Mouse (Mus musculus) liver, embryonic 11.5 days (tissue): ENCODE measurements around the gene Olfr172. TPM values are rescaled to one million over a fixed set of nuclear protein-coding genes. Genes with fewer than 3 reads are reported as not detected.

Source experiments
- ATAC-seq: fragments of 200-750 bp; cut with Nextera tagmentation; replicated peaks from 2 replicates; pipeline ENCODE4 v1.8.0; 2017; ENCODE audit warnings: moderate number of reproducible peaks, mild to moderate bottlenecking, moderate TSS enrichment, moderate library complexity; ENCODE audit not compliant: low FRiP score
- DNase-seq: peaks from one replicate; pipeline ENCODE4 v3.0.0-alpha.2; 2017; ENCODE audit warnings: low spot score
- H3K27ac ChIP-seq: fragments of 300-500 bp; sonication (generic); 2 replicates; pipeline ENCODE4 v1.5.1; 2014; ENCODE audit warnings: mild to moderate bottlenecking, low read depth, low read length, control low read depth
- H3K27me3 ChIP-seq: fragments of 300-500 bp; sonication (generic); replicated peaks from 2 replicates; pipeline ENCODE4 v1.6.1; 2014; ENCODE audit warnings: low read length, mixed read lengths; ENCODE audit not compliant: control insufficient read depth, insufficient read depth
- H3K36me3 ChIP-seq: fragments of 300-500 bp; sonication (generic); 2 replicates; pipeline ENCODE4 v1.6.1; 2014; ENCODE audit warnings: mild to moderate bottlenecking, low read length, moderate library complexity, mixed read lengths; ENCODE audit not compliant: control insufficient read depth, insufficient read depth
- H3K4me1 ChIP-seq: fragments of 300-500 bp; sonication (generic); replicated peaks from 2 replicates; pipeline ENCODE4 v1.6.1; 2014; ENCODE audit warnings: low read length, mixed read lengths; ENCODE audit not compliant: control insufficient read depth, insufficient read depth
- H3K4me2 ChIP-seq: fragments of 300-500 bp; sonication (generic); 2 replicates; pipeline ENCODE4 v1.6.1; 2014; ENCODE audit warnings: mild to moderate bottlenecking, control low read depth, moderate library complexity
- H3K4me3 ChIP-seq: fragments of 300-500 bp; sonication (generic); 2 replicates; pipeline ENCODE4 v1.5.1; 2014; ENCODE audit warnings: low read depth, low read length, control low read depth
- H3K9ac ChIP-seq: fragments of 300-500 bp; sonication (generic); 2 replicates; pipeline ENCODE4 v1.6.1; 2014; ENCODE audit warnings: low read depth, low read length, control low read depth
- H3K9me3 ChIP-seq: fragments of 300-500 bp; sonication (generic); 2 replicates; pipeline ENCODE4 v1.6.1; 2016; ENCODE audit warnings: low read length, inconsistent platforms, mixed read lengths; ENCODE audit not compliant: control insufficient read depth
- WGBS: fragments of 180-500 bp; shearing (Covaris S2); extraction: QIAGEN DNeasy Blood & Tissue Kit; methylation state at CpG from one replicate; pipeline ENCODE4 v1.1.7; 2014; 5-methylcytosine and 5-hydroxymethylcytosine counted together
- polyA plus RNA-seq: library from polyadenylated mRNA; unstranded; fragments of >200 nt; fragmentation: Nextera tagmentation; extraction: Ambion mirVana; gene quantifications from 2 replicates; pipeline ENCODE4 v1.2.1, GENCODE M21; 2014

Gene Olfr172
- polyA plus RNA-seq, 1 experiment from 2014 or later, result not detected

DNA sequence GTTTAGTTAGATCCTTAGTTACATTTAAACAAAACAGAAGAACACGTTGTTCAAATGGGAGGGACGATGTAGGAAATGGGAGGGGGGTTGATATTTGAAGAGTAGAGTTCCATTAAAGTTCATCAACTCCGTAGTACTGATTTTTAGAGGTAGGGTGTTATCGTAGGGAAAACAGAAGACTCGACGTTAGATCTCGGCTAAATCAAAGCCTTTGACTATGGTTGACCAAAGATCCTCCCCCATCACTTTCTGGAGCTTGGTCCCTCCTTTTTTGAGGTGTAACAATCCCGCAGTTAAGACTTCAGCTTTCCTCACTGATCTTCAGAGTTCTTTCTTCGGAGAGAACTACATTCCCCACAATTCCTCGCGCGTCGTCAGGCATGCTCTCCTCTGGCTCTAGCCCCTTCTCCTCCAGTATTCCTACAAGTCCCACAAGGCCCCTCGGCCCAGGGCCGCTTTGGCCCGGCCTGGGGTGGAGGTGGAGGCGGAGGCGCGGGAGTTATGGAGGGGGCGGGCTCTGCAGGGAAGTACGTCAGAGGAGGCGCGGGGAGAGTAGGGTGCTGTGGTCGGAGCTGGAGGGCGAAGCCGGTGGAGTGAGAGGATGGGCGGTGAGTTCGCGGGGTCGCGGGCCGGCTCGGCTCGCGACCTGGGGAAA, 35.4 kb downstream of the Olfr172 start, which contains the start of gene Cldnd1:
Gene Cldnd1 (plus strand): TSS at position 434 of the 655 bp plus-strand sequence.
- Histone ChIP-seq H3K27ac (peak within 1 kb of the TSS; percentile 63; the same call in 1 of the 2 replicates), H3K9me3 (no peaks in the 10 kb centered on the region), H3K27me3 (no peaks in the 10 kb centered on the region), H3K36me3 (peaks cover 20% of the 10 kb centered on the region), H3K9ac (peak within 1 kb of the TSS; percentile 72), H3K4me2 (peak within 1 kb of the TSS; percentile 77), H3K4me3 (peak within 1 kb of the TSS; percentile 73), H3K4me1 (peaks cover 4% of the 10 kb centered on the region; the same call in 1 of the 2 replicates)
- WGBS, result 2% methylated on average over 33 of the region's 35 CpGs
- ATAC-seq (peak; percentile 100), DNase-seq (peak; percentile 96)

DNA sequence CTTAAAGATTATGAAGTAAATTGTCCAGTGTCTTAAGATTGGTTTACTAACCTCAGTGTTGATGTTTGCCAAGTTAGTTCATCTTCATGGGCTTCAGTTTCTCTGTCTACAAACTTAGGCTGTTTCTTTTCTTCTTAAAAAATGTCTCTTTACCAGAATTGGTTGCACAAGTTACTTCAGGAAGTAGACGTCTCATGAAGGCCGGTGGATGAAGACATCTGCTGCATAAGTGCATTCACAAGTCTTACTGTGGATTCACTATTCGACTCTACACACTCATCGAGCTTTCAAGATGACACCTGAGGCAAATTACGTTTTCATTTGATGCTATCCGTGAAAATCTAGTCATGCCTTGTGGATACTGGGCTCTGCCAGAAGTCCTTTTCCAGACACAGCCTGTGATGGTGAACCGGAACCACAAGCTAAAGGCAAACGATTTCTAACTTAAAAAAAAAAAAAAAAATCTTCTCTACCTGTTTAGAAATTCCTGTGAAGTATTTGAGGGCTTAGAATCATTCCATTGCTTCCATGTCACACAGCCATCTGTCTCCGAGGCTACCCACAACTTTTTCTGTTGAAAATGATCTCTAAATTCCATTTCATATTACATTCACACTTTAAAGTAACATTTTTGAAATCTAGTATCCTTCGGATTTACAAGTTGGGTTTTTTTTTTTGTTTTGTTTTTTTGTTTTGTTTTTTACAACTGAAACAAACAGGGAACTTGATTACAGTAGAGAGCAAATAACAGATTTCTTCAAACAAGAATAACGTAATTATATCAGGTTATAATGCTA, 36.1 kb downstream of the Olfr172 start:
- H3K4me3 ChIP-seq, result peak overlapping the region; percentile 73
- H3K9me3 ChIP-seq, result no peaks in the 10 kb centered on the region
- no peak for DNase-seq
- no peak overlapping the region for H3K9ac ChIP-seq
- H3K36me3 ChIP-seq, result peaks cover 17% of the 10 kb centered on the region
- 73% methylated on average over 11 of the region's 11 CpGs for WGBS
- H3K4me1 ChIP-seq, result peaks cover 4% of the 10 kb centered on the region; the same call in 1 of the 2 replicates
- peak overlapping the region; percentile 58 for H3K4me2 ChIP-seq
- no peak overlapping the region for H3K27ac ChIP-seq
- H3K27me3 ChIP-seq, result no peaks in the 10 kb centered on the region
- ATAC-seq, result no peak

DNA sequence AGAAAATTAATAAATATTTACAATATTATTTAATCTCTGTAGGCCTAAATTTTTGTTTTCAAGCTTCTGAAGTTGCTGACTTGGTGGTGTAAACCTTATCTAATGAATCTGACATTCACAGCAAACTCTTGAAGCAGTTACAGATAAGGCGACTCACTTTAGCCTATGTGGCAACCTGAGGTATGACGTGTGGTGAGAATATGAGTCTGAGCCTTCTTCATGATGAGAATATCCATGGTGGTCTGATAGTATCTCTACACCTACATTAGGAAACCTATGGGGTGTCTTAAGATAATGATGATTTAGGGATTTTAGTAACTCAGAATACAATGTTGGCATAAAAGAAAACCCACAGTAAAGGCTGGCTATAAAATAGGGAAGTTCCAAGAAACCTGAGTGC, 40.7 kb downstream of the Olfr172 start:
- no peak overlapping the region for H3K4me2 ChIP-seq
- no peak overlapping the region for H3K4me3 ChIP-seq
- H3K9me3 ChIP-seq, result no peaks in the 10 kb centered on the region
- no peaks in the 10 kb centered on the region for H3K36me3 ChIP-seq
- ATAC-seq (no peak), DNase-seq (no peak)
- no peak overlapping the region for H3K9ac ChIP-seq
- no peak overlapping the region for H3K27ac ChIP-seq
- H3K4me1 ChIP-seq, result no peaks in the 10 kb centered on the region
- H3K27me3 ChIP-seq, result no peaks in the 10 kb centered on the region
- WGBS, result 51% methylated on average over 2 of the region's 2 CpGs

DNA sequence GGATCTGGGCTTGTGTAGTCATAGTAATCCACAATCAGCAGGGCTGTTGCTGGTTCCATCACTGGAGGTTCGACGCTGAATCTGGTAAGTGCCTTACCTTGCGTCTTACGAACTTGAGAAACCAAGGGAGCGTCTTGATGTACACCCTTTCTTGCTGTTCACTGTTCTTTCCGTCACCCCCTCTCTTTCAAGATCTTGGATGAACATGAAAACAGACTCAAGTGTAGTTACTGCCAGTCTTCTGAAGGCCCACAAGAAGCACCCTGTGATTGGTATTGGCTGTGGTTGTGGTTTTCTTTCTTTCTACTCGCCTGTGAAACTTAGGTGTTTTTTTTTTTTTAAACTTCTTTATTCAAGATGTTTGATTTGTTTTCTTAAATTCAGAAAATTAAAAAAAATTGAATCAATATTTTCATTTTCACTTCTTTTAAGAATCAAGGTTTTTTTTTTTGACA, 44.3 kb downstream of the Olfr172 start, which contains the start of gene Gpr15:
Gene Gpr15 (minus strand): TSS at position 405 of the 455 bp plus-strand sequence.
- Histone ChIP-seq H3K4me1 (no peaks in the 10 kb centered on the region), H3K9ac (no peak within 1 kb of the TSS), H3K27ac (no peak within 1 kb of the TSS), H3K4me3 (no peak within 1 kb of the TSS), H3K36me3 (no peaks in the 10 kb centered on the region), H3K4me2 (no peak within 1 kb of the TSS), H3K27me3 (no peaks in the 10 kb centered on the region), H3K9me3 (no peaks in the 10 kb centered on the region)
- ATAC-seq (no peak), DNase-seq (no peak)
- 81% methylated on average over 7 of the region's 7 CpGs for WGBS

DNA sequence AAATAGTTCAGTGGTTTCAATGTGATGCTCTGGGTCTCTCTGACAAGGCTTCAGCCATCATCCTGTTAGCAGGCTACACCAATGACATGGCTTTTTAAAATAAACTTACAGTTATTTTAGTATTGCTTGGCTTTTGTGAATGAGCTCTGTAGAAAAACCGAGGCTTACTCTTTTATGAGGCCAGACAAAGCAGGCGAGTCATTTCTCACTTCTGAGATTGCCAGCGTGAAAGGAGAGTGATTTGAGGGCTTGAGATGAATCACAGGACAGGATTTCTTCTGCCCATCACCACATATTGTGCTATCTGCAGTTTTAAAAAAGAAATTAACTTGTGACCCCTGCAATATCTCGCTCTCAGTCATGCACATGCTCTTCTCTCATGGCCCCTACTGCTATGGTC, 48.0 kb downstream of the Olfr172 start:
- H3K27ac ChIP-seq, result no peak overlapping the region
- H3K4me1 ChIP-seq, result no peaks in the 10 kb centered on the region
- WGBS, result 67% methylated on average over 4 of the region's 4 CpGs
- H3K27me3 ChIP-seq, result no peaks in the 10 kb centered on the region
- no peak overlapping the region for H3K4me2 ChIP-seq
- no peaks in the 10 kb centered on the region for H3K36me3 ChIP-seq
- ATAC-seq, result no peak
- no peaks in the 10 kb centered on the region for H3K9me3 ChIP-seq
- no peak overlapping the region for H3K4me3 ChIP-seq
- DNase-seq, result no peak
- H3K9ac ChIP-seq, result no peak overlapping the region

DNA sequence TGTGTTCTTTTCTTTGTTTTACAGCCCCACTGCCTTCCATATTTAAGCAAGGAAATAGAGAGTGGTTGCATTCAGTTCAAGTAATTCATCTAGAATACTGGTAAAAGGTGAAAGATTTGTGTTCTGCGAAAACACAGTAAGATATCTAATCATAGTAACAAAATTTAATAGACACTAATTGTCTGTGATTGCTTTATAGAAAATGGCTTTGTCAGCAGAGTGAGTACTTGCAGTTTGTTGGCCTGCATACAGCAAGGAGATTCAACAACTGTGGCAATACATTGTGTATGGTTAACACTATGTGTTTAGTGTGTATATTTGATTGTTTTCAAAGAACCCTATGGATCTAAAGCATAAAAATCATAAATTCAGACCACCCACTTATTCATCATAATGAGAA, 49.8 kb downstream of the Olfr172 start:
- H3K4me2 ChIP-seq, result no peak overlapping the region
- ATAC-seq (no peak), DNase-seq (no peak)
- no peaks in the 10 kb centered on the region for H3K4me1 ChIP-seq
- H3K4me3 ChIP-seq, result no peak overlapping the region
- H3K27ac ChIP-seq, result no peak overlapping the region
- no peak overlapping the region for H3K9ac ChIP-seq
- H3K9me3 ChIP-seq, result no peaks in the 10 kb centered on the region
- 92% methylated on average over 1 of the region's 1 CpGs for WGBS
- H3K36me3 ChIP-seq, result no peaks in the 10 kb centered on the region
- H3K27me3 ChIP-seq, result no peaks in the 10 kb centered on the region

DNA sequence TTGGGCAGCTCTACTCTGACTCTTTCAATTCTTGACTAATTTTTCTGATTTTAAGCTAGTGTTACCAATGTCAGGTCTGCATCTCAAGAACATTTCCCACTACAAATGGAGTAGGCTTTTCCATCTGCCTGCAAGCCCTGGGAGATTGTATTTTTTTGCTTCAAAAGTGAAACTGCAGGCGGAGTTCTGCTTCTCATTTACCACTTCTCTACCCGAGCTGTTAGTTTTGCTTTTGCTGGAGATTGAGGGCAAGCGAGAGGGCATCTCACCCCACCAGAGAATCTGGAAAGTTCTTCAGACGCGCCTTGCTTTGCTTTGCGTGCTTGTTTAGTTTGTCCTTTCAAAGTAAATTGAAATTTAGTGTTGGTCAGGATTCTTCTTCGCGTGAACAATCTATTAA, 50.8 kb downstream of the Olfr172 start:
- Histone ChIP-seq H3K27me3 (no peaks in the 10 kb centered on the region), H3K4me3 (no peak overlapping the region), H3K9ac (no peak overlapping the region), H3K4me2 (no peak overlapping the region), H3K4me1 (no peaks in the 10 kb centered on the region), H3K27ac (no peak overlapping the region), H3K36me3 (no peaks in the 10 kb centered on the region), H3K9me3 (no peaks in the 10 kb centered on the region)
- ATAC-seq (no peak), DNase-seq (no peak)
- 68% methylated on average over 8 of the region's 8 CpGs for WGBS
